Comparison of ENCODE assay signal across 28 mouse cellular contexts in the genomic region with DNA sequence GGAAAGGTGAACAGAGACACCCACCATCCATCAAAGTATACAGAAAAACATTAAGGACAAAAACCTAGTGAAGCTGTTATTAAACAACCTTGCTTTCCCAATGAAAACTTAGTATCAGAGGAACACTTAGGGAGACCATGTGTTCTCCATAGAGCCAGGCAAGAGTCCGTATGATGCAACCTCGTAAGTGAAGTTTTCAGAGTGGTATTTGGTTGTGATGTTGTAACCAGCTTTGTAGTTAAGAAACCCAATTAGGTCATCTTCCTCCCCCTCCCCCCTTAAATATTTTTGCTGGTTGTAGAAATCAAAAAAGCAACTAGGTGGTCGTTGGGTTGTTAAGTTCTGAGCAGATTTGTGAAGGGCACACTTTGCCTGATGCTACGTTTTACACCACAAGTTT.
A peak's percentile ranks its signal among the peaks of the same experiment; 100 is the strongest.
DNase-seq lines count a peak whose midpoint lies in the region; ATAC-seq and TF ChIP-seq lines count a peak whose summit lies in the region.
"Had no signal": no experiment of that assay in that cellular context is flagged by ENCODE, and none has a peak within 500 bp of the region (broad histone marks: within the 10 kb centered on the region; RNA-seq: fewer than 3 reads in every experiment).

No protein-coding gene starts in this region.

- 43% methylated on average over 4 of the region's 4 CpGs for WGBS in liver, embryonic 16.5 days (ENCODE audit: insufficient replicate concordance)
- WGBS in liver, postnatal 0 days (ENCODE audit: insufficient replicate concordance) = 52% methylated on average over 4 of the region's 4 CpGs

- no peak overlapping the region for H3K4me3 ChIP-seq in liver, embryonic 16.5 days (ENCODE audit: low read depth, low read length)
- no peak overlapping the region for H3K4me3 ChIP-seq in liver, postnatal 0 days (ENCODE audit: low read depth, low read length)
- H3K4me3 ChIP-seq: embryonic facial prominence, embryonic 12.5 days; erythroblast, embryonic 14.5 days; heart, adult 2 months; heart, embryonic 12.5 days; liver, embryonic 13.5 days; midbrain, embryonic 13.5 days; stomach, embryonic 15.5 days had no signal

- no peak overlapping the region for H3K4me2 ChIP-seq in liver, embryonic 16.5 days (ENCODE audit: low read depth, low read length)
- H3K4me2 ChIP-seq in liver, postnatal 0 days (ENCODE audit: low read depth, low read length) = no peak overlapping the region
- H3K4me2 ChIP-seq: embryonic facial prominence, embryonic 12.5 days; heart, embryonic 12.5 days; hindbrain, embryonic 14.5 days; liver, embryonic 13.5 days; midbrain, embryonic 13.5 days; stomach, embryonic 15.5 days had no signal

- no peak for DNase-seq in liver
- peak; percentile 62 for DNase-seq in 416B (ENCODE audit: low read depth)
- peak; percentile 12 for DNase-seq in Patski (ENCODE audit: low read depth, low spot score)
- DNase-seq in liver, postnatal 0 days = no peak
- no peak for DNase-seq in kidney, postnatal 14 days
- no peak for DNase-seq in right cerebral cortex, postnatal 25 days
- no peak for DNase-seq in frontal cortex, postnatal 14 days (ENCODE audit: low spot score in 2 of 2)
- DNase-seq: adrenal gland, postnatal 36 days; cerebellum, adult 8-10 months; cerebellum, postnatal 36 days; embryo, embryonic 11 days; forebrain, postnatal 0 days; gastrocnemius, postnatal 25 days; heart, adult 2 months; kidney, adult 9 months; kidney, postnatal 25 days; liver, embryonic 13.5 days; retina, postnatal 1 day; right cerebral cortex, postnatal 14 days had no signal

- ATAC-seq in liver, embryonic 16.5 days (ENCODE audit: low read depth) = peak; percentile 36; the same call in 1 of the 2 replicates
- ATAC-seq in Patski = no peak
- peak; percentile 26 for ATAC-seq in liver, postnatal 0 days
- ATAC-seq: forebrain, postnatal 0 days; intestine, postnatal 0 days; midbrain, embryonic 13.5 days had no signal

- H3K36me3 ChIP-seq in liver, embryonic 16.5 days (ENCODE audit: control insufficient read depth, insufficient read depth) = no peaks in the 10 kb centered on the region
- H3K36me3 ChIP-seq in liver, postnatal 0 days (replicated peaks; ENCODE audit: insufficient read depth, low read length) = no peaks in the 10 kb centered on the region
- H3K36me3 ChIP-seq: G1E; liver, embryonic 13.5 days; midbrain, embryonic 13.5 days; stomach, embryonic 15.5 days had no signal

- H3K27me3 ChIP-seq in liver, embryonic 16.5 days (ENCODE audit: control insufficient read depth, insufficient read depth, low read depth, low read length) = no peaks in the 10 kb centered on the region
- H3K27me3 ChIP-seq in Patski = no peaks in the 10 kb centered on the region
- no peaks in the 10 kb centered on the region for H3K27me3 ChIP-seq in liver, postnatal 0 days (ENCODE audit: insufficient read depth, low read length)
- H3K27me3 ChIP-seq: embryonic facial prominence, embryonic 12.5 days; heart, embryonic 12.5 days; liver, embryonic 13.5 days; midbrain, embryonic 13.5 days; stomach, embryonic 15.5 days had no signal

- H3K9ac ChIP-seq in liver, embryonic 16.5 days (ENCODE audit: low read depth, low read length) = no peak overlapping the region
- H3K9ac ChIP-seq in liver, postnatal 0 days (replicated peaks) = no peak overlapping the region
- H3K9ac ChIP-seq: embryonic facial prominence, embryonic 12.5 days; forebrain, postnatal 0 days; heart, embryonic 12.5 days; hindbrain, embryonic 14.5 days; liver, embryonic 13.5 days; midbrain, embryonic 13.5 days; stomach, embryonic 15.5 days had no signal

- TF ChIP-seq CTCF in Patski (IDR thresholded peaks at IDR 0.05) = no peak
- no peak for TF ChIP-seq CTCF in liver, postnatal 0 days (IDR thresholded peaks at IDR 0.05; ENCODE audit: low read depth)

- peaks cover 16% of the 10 kb centered on the region for H3K4me1 ChIP-seq in liver, embryonic 16.5 days (ENCODE audit: control insufficient read depth, low read depth, low read length)
- peaks cover 51% of the 10 kb centered on the region for H3K4me1 ChIP-seq in liver, postnatal 0 days (ENCODE audit: insufficient read depth)

- in situ Hi-C loops in Patski (cut with MboI; ENCODE audit: low pct_unique_long_range_greater_than_20kb) = no loop called here

- no peak overlapping the region for H3K27ac ChIP-seq in liver, embryonic 16.5 days (ENCODE audit: low read length)
- peak overlapping the region; percentile 75 for H3K27ac ChIP-seq in liver, postnatal 0 days (ENCODE audit: low read depth)
- H3K27ac ChIP-seq: embryonic facial prominence, embryonic 12.5 days; heart, adult 2 months; hindbrain, embryonic 14.5 days; liver, embryonic 13.5 days; midbrain, embryonic 13.5 days; stomach, embryonic 15.5 days had no signal

- POLR2A ChIA-PET in Patski (lab: Charles Lee) = interaction anchor here (0.8 kb wide), 1 partner anchor 125 kb away, joined by 4 read pairs; no protein-coding TSS in a partner anchor

- peak; percentile 63 for TF ChIP-seq EP300 in liver, postnatal 0 days (IDR thresholded peaks at IDR 0.05; ENCODE audit: low read depth)

- CTCF ChIA-PET in Patski (lab: Charles Lee) = no interaction called here

- no peaks in the 10 kb centered on the region for H3K9me3 ChIP-seq in liver, embryonic 16.5 days (replicated peaks; ENCODE audit: control insufficient read depth, low read length)
- no peaks in the 10 kb centered on the region for H3K9me3 ChIP-seq in liver, postnatal 0 days (ENCODE audit: low read length)
- H3K9me3 ChIP-seq: embryonic facial prominence, embryonic 12.5 days; G1E; heart, embryonic 12.5 days; liver, embryonic 13.5 days; midbrain, embryonic 13.5 days; stomach, embryonic 15.5 days had no signal

Comparison
In these comparisons a context has a peak if more than half of its experiments do, and no peak if none do; other contexts are left out.
1. DNase-seq: peak in 416B (single experiment) and Patski (single experiment); none in liver (single experiment), liver, postnatal 0 days (single experiment), kidney, postnatal 14 days (single experiment), right cerebral cortex, postnatal 25 days (single experiment) and frontal cortex, postnatal 14 days (0 of 2).